Mouse (Mus musculus): ENCODE data around the gene Chkb. TPM values are rescaled to one million over a fixed set of nuclear protein-coding genes. Genes with fewer than 3 reads are reported as not detected.

Chkb gene
- polyA plus RNA-seq, 1 experiment = 63.0 TPM

GRCm38 (mm10) chr15:89455642-89456041 lies 25.9 kb upstream of the Chkb start:
- Histone ChIP-seq H3K27me3 (replicated peaks) (peaks cover 80% of the 10 kb centered on the region), H3K4me1 (peaks cover 20% of the 10 kb centered on the region), H3K36me3 (replicated peaks; ENCODE audit: low read length) (no peaks in the 10 kb centered on the region), H3K9me3 (no peaks in the 10 kb centered on the region), H3K4me3 (replicated peaks) (no peak overlapping the region)
- TF ChIP-seq FLI1 (IDR thresholded peaks at IDR 0.05; ENCODE audit: low read length) = no peak
- no peak for TF ChIP-seq GATA1 (IDR thresholded peaks at IDR 0.05; ENCODE audit: borderline replicate concordance, low read length)

DNA sequence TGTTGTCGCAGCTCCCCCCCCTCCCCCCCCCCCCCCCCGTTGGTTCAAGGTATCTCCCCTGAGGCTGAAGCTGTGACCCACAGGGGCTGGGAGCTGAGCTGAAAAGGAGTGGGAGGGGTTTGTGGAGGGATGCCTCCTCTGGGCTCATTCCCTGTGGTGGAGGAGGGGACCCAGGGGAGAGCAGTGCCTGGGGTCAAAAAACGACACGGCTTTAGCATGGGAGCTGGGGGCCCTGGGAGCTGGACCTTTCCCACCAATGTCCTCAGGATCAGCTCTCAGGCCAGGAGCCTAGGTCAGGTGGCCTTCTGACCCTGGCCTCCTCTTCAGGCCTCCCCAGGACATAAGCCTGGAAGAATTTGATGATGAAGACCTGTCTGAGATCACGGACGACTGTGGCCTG lies 25.1 kb upstream of the Chkb start:
- TF ChIP-seq GATA1 (IDR thresholded peaks at IDR 0.05; ENCODE audit: borderline replicate concordance, low read length) = no peak
- no peak for TF ChIP-seq FLI1 (IDR thresholded peaks at IDR 0.05; ENCODE audit: low read length)
- Histone ChIP-seq H3K9me3 (no peaks in the 10 kb centered on the region), H3K36me3 (replicated peaks; ENCODE audit: low read length) (no peaks in the 10 kb centered on the region), H3K4me3 (replicated peaks) (no peak overlapping the region), H3K4me1 (peaks cover 20% of the 10 kb centered on the region), H3K27me3 (replicated peaks) (peaks cover 77% of the 10 kb centered on the region)

GRCm38 (mm10) chr15:89453865-89454478 lies 24.3 kb upstream of the Chkb start, which contains the start of gene Mapk8ip2:
Gene Mapk8ip2, plus strand, starts transcription at chr15:89453913.
- TF ChIP-seq GATA1 (IDR thresholded peaks at IDR 0.05; ENCODE audit: borderline replicate concordance, low read length) (no peak), FLI1 (IDR thresholded peaks at IDR 0.05; ENCODE audit: low read length) (no peak)
- H3K4me1 ChIP-seq = peaks cover 17% of the 10 kb centered on the region
- H3K36me3 ChIP-seq (replicated peaks; ENCODE audit: low read length) = no peaks in the 10 kb centered on the region
- H3K27me3 ChIP-seq (replicated peaks) = peaks cover 74% of the 10 kb centered on the region
- no peaks in the 10 kb centered on the region for H3K9me3 ChIP-seq
- peak within 1 kb of the TSS; percentile 83 for H3K4me3 ChIP-seq (replicated peaks)

GRCm38 (mm10) chr15:89452906-89453864 lies 23.5 kb upstream of the Chkb start:
- Histone ChIP-seq H3K4me1 (peaks cover 13% of the 10 kb centered on the region), H3K4me3 (replicated peaks) (peak overlapping the region; percentile 83), H3K27me3 (replicated peaks) (peaks cover 67% of the 10 kb centered on the region), H3K9me3 (no peaks in the 10 kb centered on the region), H3K36me3 (replicated peaks; ENCODE audit: low read length) (no peaks in the 10 kb centered on the region)
- TF ChIP-seq GATA1 (IDR thresholded peaks at IDR 0.05; ENCODE audit: borderline replicate concordance, low read length) = peak; percentile 53; the same call in 1 of the 3 replicates
- TF ChIP-seq FLI1 (IDR thresholded peaks at IDR 0.05; ENCODE audit: low read length) = no peak

DNA sequence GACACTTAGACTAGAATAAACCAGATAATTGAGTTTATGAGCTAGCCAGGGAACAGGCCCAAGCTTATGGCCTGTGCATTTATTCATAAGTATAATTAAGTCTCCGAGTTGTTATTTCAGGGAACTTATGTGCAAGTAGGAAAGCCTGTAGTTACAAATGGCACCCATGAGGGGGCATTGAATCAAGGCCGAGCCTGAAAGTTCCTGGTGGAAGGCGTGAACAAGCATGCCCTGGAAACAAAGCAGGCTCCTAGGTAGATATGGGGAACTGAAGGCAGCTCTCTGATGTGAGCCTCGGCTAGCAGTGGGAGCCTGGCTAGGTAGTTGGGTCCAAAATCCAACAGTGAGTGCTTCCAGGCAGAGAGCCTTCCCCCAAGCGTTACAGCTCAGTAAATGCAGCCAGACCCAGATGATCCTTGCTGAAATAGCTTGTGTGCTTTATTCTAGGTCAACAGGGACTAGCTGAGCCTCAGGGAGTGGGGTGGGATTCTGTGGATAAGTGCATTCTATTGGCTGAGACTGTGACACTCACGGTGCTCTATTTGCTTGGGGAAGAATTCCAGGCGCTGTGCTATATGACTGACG lies 12.9 kb upstream of the Chkb start:
- Histone ChIP-seq H3K4me1 (no peaks in the 10 kb centered on the region), H3K9me3 (peaks cover 22% of the 10 kb centered on the region), H3K4me3 (replicated peaks) (no peak overlapping the region), H3K36me3 (replicated peaks; ENCODE audit: low read length) (no peaks in the 10 kb centered on the region), H3K27me3 (replicated peaks) (peaks cover 26% of the 10 kb centered on the region)
- no peak for TF ChIP-seq GATA1 (IDR thresholded peaks at IDR 0.05; ENCODE audit: borderline replicate concordance, low read length)
- no peak for TF ChIP-seq FLI1 (IDR thresholded peaks at IDR 0.05; ENCODE audit: low read length)

DNA sequence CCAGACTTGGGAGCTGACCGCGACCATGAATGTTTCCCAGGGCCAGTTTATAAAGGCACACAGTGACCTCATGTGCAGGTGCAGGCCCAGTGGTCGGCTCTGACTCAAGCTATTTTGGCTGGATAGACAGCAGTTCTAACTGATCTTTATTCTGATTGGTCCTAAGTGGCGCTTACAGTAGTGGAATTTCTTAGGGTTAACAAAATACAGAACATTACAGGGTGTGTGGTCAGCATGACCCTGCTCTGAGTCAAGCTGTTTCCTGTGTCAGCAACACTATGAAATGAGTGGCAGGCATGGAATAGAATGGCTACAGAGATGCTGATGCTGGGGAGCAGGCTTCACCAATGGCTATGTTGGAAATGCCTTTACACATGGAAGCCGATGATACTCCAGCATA lies 6.2 kb upstream of the Chkb start:
- Histone ChIP-seq H3K36me3 (replicated peaks; ENCODE audit: low read length) (no peaks in the 10 kb centered on the region), H3K9me3 (peaks cover 20% of the 10 kb centered on the region), H3K27me3 (replicated peaks) (peaks cover 14% of the 10 kb centered on the region), H3K4me1 (peaks cover 26% of the 10 kb centered on the region; the same call in 1 of the 2 replicates), H3K4me3 (replicated peaks) (no peak overlapping the region)
- no peak for TF ChIP-seq GATA1 (IDR thresholded peaks at IDR 0.05; ENCODE audit: borderline replicate concordance, low read length)
- no peak for TF ChIP-seq FLI1 (IDR thresholded peaks at IDR 0.05; ENCODE audit: low read length)

GRCm38 (mm10) chr15:89434136-89434535 lies 4.4 kb upstream of the Chkb start:
- Histone ChIP-seq H3K9me3 (peaks cover 10% of the 10 kb centered on the region), H3K4me3 (replicated peaks) (no peak overlapping the region), H3K4me1 (peaks cover 34% of the 10 kb centered on the region; the same call in 1 of the 2 replicates), H3K27me3 (replicated peaks) (peaks cover 10% of the 10 kb centered on the region), H3K36me3 (replicated peaks; ENCODE audit: low read length) (no peaks in the 10 kb centered on the region)
- TF ChIP-seq GATA1 (IDR thresholded peaks at IDR 0.05; ENCODE audit: borderline replicate concordance, low read length) = no peak
- TF ChIP-seq FLI1 (IDR thresholded peaks at IDR 0.05; ENCODE audit: low read length) = no peak

- H3K9me3 ChIP-seq = peaks cover 7% of the 10 kb centered on the region
- peaks cover 4% of the 10 kb centered on the region for H3K36me3 ChIP-seq (replicated peaks; ENCODE audit: low read length)
- no peak overlapping the region for H3K4me3 ChIP-seq (replicated peaks)
- peaks cover 46% of the 10 kb centered on the region for H3K4me1 ChIP-seq
- H3K27me3 ChIP-seq (replicated peaks) = peaks cover 4% of the 10 kb centered on the region
- TF ChIP-seq FLI1 (IDR thresholded peaks at IDR 0.05; ENCODE audit: low read length) (no peak), GATA1 (IDR thresholded peaks at IDR 0.05; ENCODE audit: borderline replicate concordance, low read length) (no peak)
Observed at GRCm38 (mm10) chr15:89432946-89433345, 3.2 kb upstream of the Chkb start.

GRCm38 (mm10) chr15:89431806-89432205 lies 2.1 kb upstream of the Chkb start:
- no peak for TF ChIP-seq FLI1 (IDR thresholded peaks at IDR 0.05; ENCODE audit: low read length)
- no peak for TF ChIP-seq GATA1 (IDR thresholded peaks at IDR 0.05; ENCODE audit: borderline replicate concordance, low read length)
- Histone ChIP-seq H3K36me3 (replicated peaks; ENCODE audit: low read length) (peaks cover 15% of the 10 kb centered on the region), H3K27me3 (replicated peaks) (peaks cover 4% of the 10 kb centered on the region), H3K4me3 (replicated peaks) (no peak overlapping the region), H3K4me1 (peaks cover 48% of the 10 kb centered on the region), H3K9me3 (peaks cover 7% of the 10 kb centered on the region)
